Mouse (Mus musculus) E14TG2a.4 (cell line): ENCODE measurements around the gene Tnfaip3.
A peak's percentile ranks its signal among the peaks of the same experiment; 100 is the strongest.

Experiments used
- H3K27me3 ChIP-seq: 2 replicates; pipeline ENCODE4 v1.6.1; 2014; ENCODE audit warnings: low read length, control low read depth; ENCODE audit not compliant: insufficient read depth
- H3K36me3 ChIP-seq: 2 replicates; pipeline ENCODE4 v1.6.1; 2014; ENCODE audit warnings: low read length, control low read depth; ENCODE audit not compliant: insufficient read depth
- H3K4me1 ChIP-seq: replicated peaks from 2 replicates; pipeline ENCODE4 v1.6.1; 2014; ENCODE audit warnings: low read depth, low read length, control low read depth
- H3K4me3 ChIP-seq: replicated peaks from 2 replicates; pipeline ENCODE4 v1.5.1; 2014; ENCODE audit warnings: mild to moderate bottlenecking, low read length
- H3K9me3 ChIP-seq: 2 replicates; pipeline ENCODE4 v1.6.1; 2014; ENCODE audit warnings: low read length, control low read depth
- CTCF ChIP-seq: conservative IDR thresholded peaks from 2 replicates; pipeline ENCODE4 v1.5.1; 2014; ENCODE audit warnings: low read length
- NANOG ChIP-seq: IDR thresholded peaks from 2 replicates; pipeline ENCODE4 v1.6.1; 2014; ENCODE audit warnings: borderline replicate concordance, low read length, mixed read lengths
- POU5F1 ChIP-seq: IDR thresholded peaks from 2 replicates; pipeline ENCODE4 v1.6.1; 2014; ENCODE audit warnings: low read length, borderline replicate concordance

The Tnfaip3 gene

DNA sequence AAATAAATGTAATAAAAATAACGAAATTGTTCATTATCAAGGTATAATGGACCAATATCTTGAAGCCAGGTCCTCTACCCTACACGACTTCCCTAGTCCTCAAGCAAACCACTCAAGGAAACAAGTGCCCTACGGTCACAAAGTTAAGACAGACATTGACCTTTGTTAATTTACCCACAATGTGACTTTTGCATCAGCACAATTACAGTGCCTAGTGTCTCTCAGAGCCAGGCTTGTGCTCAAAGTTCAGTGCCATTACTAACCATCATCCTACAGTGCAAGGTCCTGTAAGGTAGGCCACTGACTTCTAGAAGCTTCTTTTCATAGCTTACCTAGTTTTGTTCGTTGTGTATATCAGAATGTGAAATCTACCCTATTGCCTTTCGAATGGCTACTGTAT lies 8.9 kb upstream of the Tnfaip3 start:
- H3K9me3 ChIP-seq, result no peaks in the 10 kb centered on the region
- H3K4me1 ChIP-seq, result no peaks in the 10 kb centered on the region
- TF ChIP-seq POU5F1 (no peak), NANOG (no peak), CTCF (no peak)
- H3K36me3 ChIP-seq, result no peaks in the 10 kb centered on the region
- no peaks in the 10 kb centered on the region for H3K27me3 ChIP-seq
- no peak overlapping the region for H3K4me3 ChIP-seq

DNA sequence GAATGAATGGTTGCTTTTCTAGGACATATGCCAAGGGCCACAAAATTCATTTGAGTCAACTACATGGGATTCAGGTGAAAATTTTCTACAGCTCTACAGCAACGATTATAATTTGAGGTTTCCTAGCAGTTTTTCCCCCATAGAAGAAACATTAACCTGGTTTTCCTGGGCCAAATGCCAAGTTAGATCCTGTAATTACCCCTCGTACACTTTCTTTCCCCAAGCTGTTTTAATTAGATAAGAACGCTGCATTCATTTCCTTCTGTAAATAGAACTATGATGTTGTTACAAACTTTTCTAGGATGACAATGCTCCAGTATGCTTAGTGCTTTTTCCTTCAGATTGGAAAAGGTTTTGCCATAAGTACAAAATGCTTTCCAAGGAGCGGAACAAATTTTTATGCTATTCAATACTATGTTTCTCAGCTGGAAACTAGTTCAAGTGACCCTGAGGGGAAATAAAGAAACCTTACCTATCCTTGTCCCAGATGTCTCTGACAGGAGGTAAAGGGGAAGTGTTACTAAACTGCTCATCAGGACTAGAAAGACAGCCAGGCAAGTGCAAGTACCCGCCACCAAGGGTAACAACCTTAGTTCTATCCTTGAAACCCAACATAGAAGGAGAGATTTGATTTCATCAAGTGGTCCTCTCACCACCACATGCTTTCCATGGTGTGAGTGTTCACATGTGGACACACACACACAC lies 8.3 kb upstream of the Tnfaip3 start:
- Histone ChIP-seq H3K36me3 (no peaks in the 10 kb centered on the region), H3K27me3 (no peaks in the 10 kb centered on the region), H3K4me3 (no peak overlapping the region), H3K9me3 (no peaks in the 10 kb centered on the region), H3K4me1 (no peaks in the 10 kb centered on the region)
- no peak for TF ChIP-seq CTCF
- no peak for TF ChIP-seq POU5F1
- TF ChIP-seq NANOG, result no peak

DNA sequence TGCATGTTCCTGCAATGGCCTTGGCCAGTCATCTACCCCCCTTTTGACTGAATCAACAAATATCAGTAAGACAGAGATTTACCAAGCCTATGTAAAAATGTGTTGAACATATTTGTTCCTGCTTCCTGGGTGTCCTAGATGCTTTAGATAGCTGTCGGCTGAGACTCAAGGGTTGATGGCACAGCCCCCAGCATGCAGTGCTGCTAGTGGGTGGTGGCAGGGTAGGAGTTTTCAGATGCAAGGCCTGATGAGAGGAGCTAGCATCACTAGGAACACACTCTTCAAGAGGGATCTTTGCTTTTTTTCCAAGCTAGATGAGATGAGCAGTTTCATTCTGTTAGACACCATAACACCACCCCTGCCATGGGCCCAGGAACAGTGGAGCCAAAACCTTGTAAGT lies 6.8 kb upstream of the Tnfaip3 start:
- peaks cover 12% of the 10 kb centered on the region for H3K27me3 ChIP-seq
- H3K4me3 ChIP-seq, result no peak overlapping the region
- H3K4me1 ChIP-seq, result no peaks in the 10 kb centered on the region
- TF ChIP-seq POU5F1 (no peak), NANOG (no peak), CTCF (no peak)
- H3K9me3 ChIP-seq, result no peaks in the 10 kb centered on the region
- no peaks in the 10 kb centered on the region for H3K36me3 ChIP-seq

DNA sequence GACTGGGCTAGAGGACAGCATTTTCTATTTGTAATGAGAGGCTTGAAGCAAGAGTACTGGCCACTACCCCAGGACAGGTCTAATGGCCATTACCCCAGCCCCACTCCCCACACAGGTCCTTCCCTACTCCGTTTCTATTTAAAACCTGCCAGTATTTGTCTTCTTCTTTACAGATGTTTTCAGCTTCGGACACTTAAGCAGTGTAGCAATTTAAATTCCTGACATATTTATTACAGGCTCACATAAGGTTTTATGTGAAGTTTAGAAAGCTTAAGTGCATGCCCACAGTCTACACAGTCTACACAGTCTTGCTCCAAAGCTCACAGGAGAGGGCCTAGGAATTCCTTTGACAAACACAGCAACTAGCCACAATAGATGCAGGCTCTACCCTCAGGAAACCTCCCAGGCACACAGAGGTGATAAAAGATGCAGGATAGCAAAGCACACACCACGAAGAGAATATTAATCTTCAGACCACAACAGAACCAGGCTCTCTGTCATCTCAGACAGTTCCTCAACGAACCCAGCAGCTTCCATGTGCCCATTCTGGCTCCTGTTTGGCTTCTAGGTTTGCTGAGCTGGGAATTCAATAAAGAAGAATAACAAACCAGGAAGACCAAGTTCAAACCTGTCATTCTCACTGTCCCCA lies 1.5 kb upstream of the Tnfaip3 start:
- TF ChIP-seq NANOG (no peak), POU5F1 (no peak), CTCF (no peak)
- Histone ChIP-seq H3K36me3 (no peaks in the 10 kb centered on the region), H3K4me1 (peaks cover 11% of the 10 kb centered on the region), H3K9me3 (no peaks in the 10 kb centered on the region), H3K27me3 (peaks cover 45% of the 10 kb centered on the region), H3K4me3 (no peak overlapping the region)

DNA sequence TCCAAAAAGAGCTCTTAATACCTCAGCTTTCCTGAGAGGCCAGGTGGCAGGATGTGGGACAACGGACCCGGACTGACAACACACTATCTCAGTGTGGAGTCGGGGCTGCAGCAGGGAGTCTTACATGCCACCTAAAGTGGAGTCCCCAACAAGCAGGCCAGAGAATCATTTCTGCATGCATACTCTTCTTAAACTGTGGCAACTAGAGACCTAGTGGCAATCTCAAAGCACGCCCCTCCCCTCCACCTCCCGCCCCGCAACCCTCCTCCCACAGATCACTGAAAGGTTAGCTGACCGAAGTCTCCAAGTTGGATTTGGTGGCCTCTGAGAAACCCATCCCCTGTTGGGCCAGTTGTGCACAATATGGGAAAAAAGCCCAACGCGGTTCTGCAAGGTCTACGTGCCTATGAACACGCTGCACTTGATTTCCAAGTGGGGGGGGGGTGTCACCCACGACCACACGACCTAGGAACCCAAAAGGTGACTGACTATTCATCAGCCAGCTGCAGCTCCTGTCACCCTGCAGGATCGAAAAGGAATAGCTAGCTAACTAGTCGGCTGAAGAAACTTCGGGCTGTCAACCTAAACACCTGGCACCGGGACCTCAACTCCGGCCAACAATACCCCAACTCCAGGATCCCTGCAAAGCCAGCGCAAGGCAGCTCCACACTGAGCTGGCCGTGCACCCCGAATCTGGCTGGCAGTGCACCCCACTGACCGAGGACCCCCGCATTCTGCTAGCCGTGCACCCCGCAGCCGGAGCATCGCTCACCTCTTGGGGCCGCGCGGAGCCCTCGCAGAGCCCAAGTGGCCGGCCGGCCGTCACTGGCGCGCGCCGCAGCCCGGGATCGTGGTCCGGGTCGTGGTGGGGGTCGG lies 838 bp downstream of the Tnfaip3 start:
- no peaks in the 10 kb centered on the region for H3K36me3 ChIP-seq

DNA sequence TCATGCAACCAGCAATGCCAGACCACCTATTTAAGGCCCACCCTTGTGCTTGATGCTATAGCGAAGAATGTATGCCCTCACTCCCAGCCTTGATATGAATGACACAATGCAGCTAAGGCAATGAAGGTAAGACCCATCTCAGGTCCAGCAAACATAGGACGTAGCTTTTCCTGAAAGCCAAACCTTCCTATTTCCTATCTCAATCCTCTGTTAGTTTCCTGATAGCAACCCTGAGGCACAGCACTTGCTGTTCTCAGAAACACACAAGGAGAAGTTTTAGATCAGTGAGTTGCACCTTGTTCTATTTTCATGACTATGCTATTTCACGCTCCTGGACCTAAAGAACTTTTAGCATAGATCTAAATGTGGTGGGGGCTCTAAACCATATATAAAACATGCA lies 2.1 kb downstream of the Tnfaip3 start:
- no peak for TF ChIP-seq CTCF
- no peak for TF ChIP-seq POU5F1
- TF ChIP-seq NANOG, result no peak
- Histone ChIP-seq H3K4me3 (no peak overlapping the region), H3K4me1 (peaks cover 11% of the 10 kb centered on the region), H3K36me3 (no peaks in the 10 kb centered on the region), H3K27me3 (peaks cover 44% of the 10 kb centered on the region), H3K9me3 (no peaks in the 10 kb centered on the region)

More for the DNA sequence above, 838 bp downstream of the Tnfaip3 start:
- peaks cover 11% of the 10 kb centered on the region for H3K4me1 ChIP-seq
- H3K27me3 ChIP-seq, result peaks cover 45% of the 10 kb centered on the region
- TF ChIP-seq POU5F1 (no peak), CTCF (peak; percentile 29), NANOG (no peak)
- H3K9me3 ChIP-seq, result no peaks in the 10 kb centered on the region
- H3K4me3 ChIP-seq, result peak overlapping the region; percentile 92

DNA sequence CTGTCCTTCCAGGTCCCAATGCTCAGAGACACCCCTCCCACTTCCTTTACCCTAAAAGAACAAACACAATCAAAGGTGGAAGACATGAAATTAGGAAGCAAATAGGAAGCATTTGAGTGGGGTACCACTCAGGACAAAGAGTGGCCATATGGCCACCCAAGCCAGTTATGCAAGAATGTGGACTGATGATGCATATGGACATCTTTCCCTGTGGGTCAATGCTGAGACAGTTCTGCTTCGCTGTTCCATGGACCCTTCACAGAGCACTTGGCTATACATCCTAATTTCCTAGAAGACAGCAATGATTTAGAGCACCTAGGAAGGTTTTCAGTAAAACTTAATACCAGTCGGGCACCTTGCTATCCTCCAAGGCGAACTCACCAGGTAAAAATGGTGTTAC lies 2.8 kb downstream of the Tnfaip3 start:
- Histone ChIP-seq H3K27me3 (peaks cover 37% of the 10 kb centered on the region), H3K9me3 (no peaks in the 10 kb centered on the region), H3K4me3 (no peak overlapping the region), H3K4me1 (peaks cover 11% of the 10 kb centered on the region), H3K36me3 (no peaks in the 10 kb centered on the region)
- TF ChIP-seq CTCF (no peak), POU5F1 (no peak), NANOG (no peak)

DNA sequence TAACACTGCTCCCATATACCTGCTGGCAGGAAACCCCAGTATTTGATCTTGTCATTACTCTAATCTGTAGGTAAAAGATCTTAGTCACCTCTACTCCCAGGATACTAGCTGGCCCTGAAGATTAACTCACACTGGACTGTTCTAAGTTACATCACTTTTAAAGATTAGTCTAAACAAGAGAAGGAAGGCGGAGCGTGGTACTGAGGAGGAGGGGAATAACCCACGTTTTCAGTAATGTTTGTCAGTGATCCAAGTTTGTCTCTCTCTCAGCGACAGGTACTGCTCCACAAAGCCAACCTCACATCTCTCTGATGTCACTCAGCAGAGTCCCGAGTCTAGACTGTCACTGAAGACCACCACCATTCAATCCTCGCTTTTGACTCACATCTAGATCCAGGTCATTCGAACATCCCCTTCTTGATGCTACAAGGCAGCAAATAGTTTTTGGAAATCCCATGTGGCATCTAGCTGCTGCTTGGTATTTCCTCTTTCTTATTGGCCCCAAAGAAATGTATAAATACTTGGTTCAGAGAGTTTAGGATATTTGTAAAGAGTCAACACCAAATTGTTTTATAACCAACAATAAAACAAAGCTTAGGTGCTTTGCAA lies 3.5 kb downstream of the Tnfaip3 start:
- no peak overlapping the region for H3K4me3 ChIP-seq
- peaks cover under 1% of the 10 kb centered on the region; the same call in 1 of the 2 replicates for H3K36me3 ChIP-seq
- H3K4me1 ChIP-seq, result peaks cover 11% of the 10 kb centered on the region
- H3K27me3 ChIP-seq, result peaks cover 30% of the 10 kb centered on the region
- TF ChIP-seq NANOG, result no peak
- TF ChIP-seq CTCF, result no peak
- no peak for TF ChIP-seq POU5F1
- no peaks in the 10 kb centered on the region for H3K9me3 ChIP-seq
